Comparison of ENCODE assay signal across 28 mouse cellular contexts in the genomic region with DNA sequence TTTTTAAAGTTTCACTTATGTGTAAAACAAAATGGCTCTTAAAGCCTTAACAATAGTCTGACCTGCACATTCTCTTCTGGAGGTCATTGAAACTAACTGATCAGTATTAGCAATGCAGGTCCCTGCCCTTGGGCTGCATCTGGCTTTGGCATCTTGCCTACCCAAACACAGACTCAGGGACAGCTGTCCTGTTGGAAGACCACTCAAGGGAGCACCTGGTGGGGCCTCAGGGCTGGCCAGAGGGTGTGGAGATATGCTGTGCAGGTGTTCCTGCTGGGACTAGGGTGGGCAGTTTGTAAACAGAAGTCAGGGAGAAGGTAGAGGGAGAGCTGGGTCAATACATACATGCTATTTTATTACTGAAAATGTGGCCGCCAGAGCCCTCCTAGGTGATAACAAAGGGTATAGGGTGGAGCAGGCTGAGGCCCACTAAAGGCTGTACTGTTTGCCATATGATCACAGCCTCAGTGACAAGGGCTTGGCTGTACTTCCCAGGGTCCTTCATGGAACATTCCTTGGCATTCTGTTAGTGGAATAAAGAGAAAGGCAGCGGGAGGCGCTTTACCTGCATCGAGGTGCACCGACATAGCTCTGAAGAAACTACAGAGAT. TPM values are rescaled to one million over a fixed set of nuclear protein-coding genes. Genes with fewer than 3 reads are reported as not detected.
A peak's percentile ranks its signal among the peaks of the same experiment; 100 is the strongest.
DNase-seq lines count a peak whose midpoint lies in the region; ATAC-seq and TF ChIP-seq lines count a peak whose summit lies in the region.
"Had no signal": no experiment of that assay in that cellular context is flagged by ENCODE, and none has a peak within 500 bp of the region (broad histone marks: within the 10 kb centered on the region; RNA-seq: fewer than 3 reads in every experiment).

No protein-coding gene starts in this region.

- peaks cover 62% of the 10 kb centered on the region for H3K4me1 ChIP-seq in cerebellum, adult 2 months (ENCODE audit: control insufficient read depth, insufficient read depth, low read length)
- no peaks in the 10 kb centered on the region for H3K4me1 ChIP-seq in hindbrain, postnatal 0 days (ENCODE audit: insufficient read depth, low read length)
- H3K4me1 ChIP-seq in hindbrain, embryonic 12.5 days = no peaks in the 10 kb centered on the region
- no peaks in the 10 kb centered on the region for H3K4me1 ChIP-seq in lung, embryonic 14.5 days (ENCODE audit: insufficient read depth)
- H3K4me1 ChIP-seq: heart, embryonic 15.5 days; limb, embryonic 10.5 days had no signal

- no peaks in the 10 kb centered on the region for H3K27me3 ChIP-seq in cerebellum, adult 2 months (ENCODE audit: control insufficient read depth, insufficient read depth, low read length)
- no peaks in the 10 kb centered on the region for H3K27me3 ChIP-seq in hindbrain, postnatal 0 days (ENCODE audit: insufficient read depth, low read length)
- no peaks in the 10 kb centered on the region for H3K27me3 ChIP-seq in hindbrain, embryonic 12.5 days
- H3K27me3 ChIP-seq in lung, embryonic 14.5 days (ENCODE audit: insufficient read depth, low read length) = no peaks in the 10 kb centered on the region
- H3K27me3 ChIP-seq: embryonic facial prominence, embryonic 15.5 days; heart, embryonic 15.5 days; liver, embryonic 13.5 days had no signal

- no peak for TF ChIP-seq CTCF in cerebellum, adult 2 months (IDR thresholded peaks at IDR 0.05; ENCODE audit: borderline replicate concordance, insufficient read depth, low read depth, low read length)
- TF ChIP-seq CTCF in hindbrain, postnatal 0 days (IDR thresholded peaks at IDR 0.05; ENCODE audit: low read depth) = no peak
- no peak for TF ChIP-seq CTCF in lung, embryonic 14.5 days (IDR thresholded peaks at IDR 0.05; ENCODE audit: low read depth)

- DNase-seq in cerebellum, adult 2 months = no peak
- no peak for DNase-seq in cerebellum, adult 9-10 months
- no peak for DNase-seq in hindbrain, postnatal 0 days (ENCODE audit: low spot score)
- DNase-seq in lung, embryonic 14.5 days = no peak
- no peak for DNase-seq in lung, postnatal 25 days (ENCODE audit: low spot score)
- peak; percentile 10 for DNase-seq in ZHBTc4 (ENCODE audit: low read depth, low spot score)
- DNase-seq in layer of hippocampus, postnatal 14 days (ENCODE audit: low spot score in 2 of 2) = no peak
- DNase-seq: kidney, postnatal 4 days; liver, embryonic 13.5 days; thymus, adult 2 months; thymus, postnatal 4 days had no signal

- no peaks in the 10 kb centered on the region for H3K9me3 ChIP-seq in hindbrain, postnatal 0 days (ENCODE audit: low read length)
- no peaks in the 10 kb centered on the region for H3K9me3 ChIP-seq in hindbrain, embryonic 12.5 days (replicated peaks)
- no peaks in the 10 kb centered on the region for H3K9me3 ChIP-seq in lung, embryonic 14.5 days (ENCODE audit: low read depth, low read length)
- H3K9me3 ChIP-seq: embryonic facial prominence, embryonic 15.5 days; heart, embryonic 15.5 days; limb, embryonic 10.5 days; liver, embryonic 13.5 days had no signal

- no peak overlapping the region for H3K4me2 ChIP-seq in hindbrain, postnatal 0 days (ENCODE audit: low read depth, low read length)
- H3K4me2 ChIP-seq in hindbrain, embryonic 12.5 days (replicated peaks) = no peak overlapping the region
- H3K4me2 ChIP-seq in lung, embryonic 14.5 days = no peak overlapping the region
- H3K4me2 ChIP-seq: embryonic facial prominence, embryonic 15.5 days; heart, embryonic 15.5 days; hindbrain, embryonic 14.5 days; liver, embryonic 13.5 days had no signal

- peak; percentile 27; the same call in 1 of the 2 replicates for ATAC-seq in hindbrain, postnatal 0 days
- no peak for ATAC-seq in hindbrain, embryonic 12.5 days (ENCODE audit: low FRiP score)
- ATAC-seq in lung, embryonic 14.5 days (ENCODE audit: insufficient read depth) = no peak
- ATAC-seq: forebrain, embryonic 14.5 days had no signal

- no peak overlapping the region for H3K9ac ChIP-seq in hindbrain, postnatal 0 days (replicated peaks; ENCODE audit: low read length)
- H3K9ac ChIP-seq in hindbrain, embryonic 12.5 days = no peak overlapping the region
- no peak overlapping the region for H3K9ac ChIP-seq in lung, embryonic 14.5 days
- H3K9ac ChIP-seq: embryonic facial prominence, embryonic 15.5 days; heart, embryonic 15.5 days; hindbrain, embryonic 14.5 days; liver, embryonic 13.5 days had no signal

- H3K36me3 ChIP-seq in hindbrain, postnatal 0 days (ENCODE audit: insufficient read depth, low read length) = no peaks in the 10 kb centered on the region; the same call in 1 of the 2 replicates
- H3K36me3 ChIP-seq in hindbrain, embryonic 12.5 days = 0 out of 2 replicates have a peak, but pooled peaks cover 3% of the 10 kb centered on the region
- no peaks in the 10 kb centered on the region for H3K36me3 ChIP-seq in lung, embryonic 14.5 days (ENCODE audit: insufficient read depth)
- H3K36me3 ChIP-seq: embryonic facial prominence, embryonic 15.5 days; heart, embryonic 15.5 days; limb, embryonic 10.5 days; liver, embryonic 13.5 days had no signal

- WGBS in cerebellum, adult 2 months = 58% methylated on average over 5 of the region's 5 CpGs
- 94% methylated on average over 5 of the region's 5 CpGs for WGBS in hindbrain, postnatal 0 days
- WGBS in hindbrain, embryonic 12.5 days = 98% methylated on average over 5 of the region's 5 CpGs
- 71% methylated on average over 5 of the region's 5 CpGs for WGBS in lung, embryonic 14.5 days

- H3K4me3 ChIP-seq in cerebellum, adult 2 months (replicated peaks; ENCODE audit: insufficient read depth, low read depth, low read length) = no peak overlapping the region
- no peak overlapping the region for H3K4me3 ChIP-seq in hindbrain, postnatal 0 days (ENCODE audit: low read length)
- H3K4me3 ChIP-seq in hindbrain, embryonic 12.5 days = no peak overlapping the region
- no peak overlapping the region for H3K4me3 ChIP-seq in lung, embryonic 14.5 days (ENCODE audit: low read depth, low read length)
- H3K4me3 ChIP-seq: embryonic facial prominence, embryonic 15.5 days; gastrocnemius, adult 2 months; heart, embryonic 15.5 days; left cerebral cortex, adult 2 months; limb, embryonic 10.5 days; liver, embryonic 13.5 days had no signal

- no peak for TF ChIP-seq POLR2A in cerebellum, adult 2 months (IDR thresholded peaks at IDR 0.05; ENCODE audit: borderline replicate concordance, insufficient read depth, low read length)

- peak overlapping the region; percentile 15; the same call in 1 of the 2 replicates for H3K27ac ChIP-seq in cerebellum, adult 2 months (ENCODE audit: insufficient read depth, low read length)
- no peak overlapping the region for H3K27ac ChIP-seq in hindbrain, postnatal 0 days
- no peak overlapping the region for H3K27ac ChIP-seq in hindbrain, embryonic 12.5 days
- peak overlapping the region; percentile 30; the same call in 1 of the 2 replicates for H3K27ac ChIP-seq in lung, embryonic 14.5 days (ENCODE audit: low read depth)
- H3K27ac ChIP-seq: embryonic facial prominence, embryonic 15.5 days; gastrocnemius, adult 2 months; heart, embryonic 15.5 days; hindbrain, embryonic 14.5 days; left cerebral cortex, adult 2 months; limb, embryonic 10.5 days; liver, embryonic 13.5 days; macrophage had no signal

RNA-seq across cellular contexts. Expression of a gene that starts 52.0 kb away (rescaled TPM):
- polyA plus RNA-seq in cerebellum, adult 2 months (2012; rRNA removed) = not detected in 2 replicates
- not detected in 2 replicates for total RNA-seq in hindbrain, postnatal 0 days (2014; rRNA removed)
- not detected in 2 replicates for polyA plus RNA-seq in hindbrain, postnatal 0 days (2015; fragmentation: Nextera tagmentation; extraction: Ambion mirVana)
- not detected in 2 replicates for polyA plus RNA-seq in hindbrain, embryonic 12.5 days (2016; fragmentation: Nextera tagmentation; extraction: Ambion mirVana)
- polyA plus RNA-seq in lung, embryonic 14.5 days (2014; fragmentation: Nextera tagmentation; extraction: Ambion mirVana) = not detected in 2 replicates
- not detected for total RNA-seq in layer of hippocampus, postnatal 14 days (2021)
- total RNA-seq: adrenal gland, postnatal 25 days; common myeloid progenitor, adult 5-6 weeks; gastrocnemius, adult 2 months; heart, postnatal 36 days; left cerebral cortex, adult 2 months; midbrain, postnatal 0 days had no signal
- polyA plus RNA-seq: brain, embryonic 14.5 days; embryonic facial prominence, embryonic 15.5 days; forebrain, embryonic 14.5 days; frontal cortex, adult 2 months; gonadal fat pad, adult 2 months; heart, embryonic 15.5 days; hindbrain, embryonic 14.5 days; limb, embryonic 10.5 days; liver, embryonic 13.5 days; macrophage; midbrain, postnatal 0 days; spleen, adult 2 months; thymus, adult 2 months had no signal

Comparison
In these comparisons a context has a peak if more than half of its experiments do, and no peak if none do; other contexts are left out.
1. H3K27ac ChIP-seq: peak in cerebellum, adult 2 months (single experiment) and lung, embryonic 14.5 days (single experiment); none in hindbrain, postnatal 0 days (single experiment) and hindbrain, embryonic 12.5 days (single experiment).